Mouse (Mus musculus) cerebellum, adult 2 months (tissue): ENCODE measurements around the gene Mrps7.

ENCODE experiments used
- CTCF ChIP-seq: fragments of 200-500 bp; IDR thresholded peaks from 2 replicates; pipeline ENCODE4 v1.5.1; 2011; ENCODE audit warnings: low read depth, mild to moderate bottlenecking, control low read depth, low read length, moderate library complexity, borderline replicate concordance; ENCODE audit not compliant: insufficient read depth
- POLR2A ChIP-seq: fragments of 200-500 bp; IDR thresholded peaks from 2 replicates; pipeline ENCODE4 v1.6.1; 2011; ENCODE audit warnings: low read length, control low read depth, borderline replicate concordance; ENCODE audit not compliant: insufficient read depth

- TF ChIP-seq POLR2A = no peak
- no peak for TF ChIP-seq CTCF
These were observed 11.5 kb downstream of the Mrps7 start for GRCm38 (mm10) chr11:115615108-115615825.
